Mouse (Mus musculus) layer of hippocampus, postnatal 14 days (tissue): ENCODE data around the gene Rnf151. TPM values are rescaled to one million over a fixed set of nuclear protein-coding genes. Genes with fewer than 3 reads are reported as not detected.
"Not testable (repeated sequence)": the region's sequence is repeated elsewhere in the genome, so short reads cannot be mapped to it uniquely, and the experiment has no call there.

ENCODE experiments used
- DNase-seq, 2 experiments: peaks; one replicate each; pipeline ENCODE4 v3.0.0; 2021 to 2022; ENCODE audit warnings: low spot score in 2 of 2, mixed read lengths in 1 of 2
- total RNA-seq, 2 experiments: library from RNA; stranded (reverse); gene quantifications; 2 replicates each; pipeline ENCODE4 v1.2.3; 2021

Gene Rnf151
- total RNA-seq, 2 experiments from 2014 or later: not detected

GRCm38 (mm10) chr17:24733434-24734050 lies 15.7 kb upstream of the Rnf151 start:
- DNase-seq: no peak

GRCm38 (mm10) chr17:24732233-24732935 lies 14.5 kb upstream of the Rnf151 start:
- DNase-seq: no peak

GRCm38 (mm10) chr17:24730787-24731186 lies 12.9 kb upstream of the Rnf151 start:
- no peak for DNase-seq

- no peak for DNase-seq
Observed at GRCm38 (mm10) chr17:24729067-24729466, 11.2 kb upstream of the Rnf151 start.

- DNase-seq: no peak
Observed at GRCm38 (mm10) chr17:24728184-24728583, 10.3 kb upstream of the Rnf151 start.

GRCm38 (mm10) chr17:24727618-24728017 lies 9.8 kb upstream of the Rnf151 start, which contains the start of gene Rpl3l:
TSS of gene Rpl3l (plus strand) at chr17:24727820.
- no peak for DNase-seq

GRCm38 (mm10) chr17:24725637-24726390 lies 8.0 kb upstream of the Rnf151 start:
- no peak for DNase-seq

GRCm38 (mm10) chr17:24724184-24724583 lies 6.3 kb upstream of the Rnf151 start, which contains the start of gene Ndufb10:
TSS of gene Ndufb10 (minus strand) at chr17:24724478.
- DNase-seq: peak; percentile 96 to 97

- DNase-seq: no peak
Observed at GRCm38 (mm10) chr17:24723881-24724180, 6.0 kb upstream of the Rnf151 start.

- DNase-seq: no peak
Observed at GRCm38 (mm10) chr17:24723122-24723880, 5.4 kb upstream of the Rnf151 start.

- no peak for DNase-seq
Observed at GRCm38 (mm10) chr17:24722220-24722924, 4.5 kb upstream of the Rnf151 start.

- DNase-seq: not testable (repeated sequence)
Observed at GRCm38 (mm10) chr17:24721383-24721955, 3.6 kb upstream of the Rnf151 start.

GRCm38 (mm10) chr17:24720616-24721015 lies 2.8 kb upstream of the Rnf151 start:
- not testable (repeated sequence) for DNase-seq

- DNase-seq: peak; percentile 96 to 99
Observed at GRCm38 (mm10) chr17:24719494-24720222, 1.8 kb upstream of the Rnf151 start.

GRCm38 (mm10) chr17:24718938-24719337 lies 1.1 kb upstream of the Rnf151 start:
- DNase-seq: not testable (repeated sequence)

- no peak for DNase-seq
Observed at GRCm38 (mm10) chr17:24716166-24716682, 1.6 kb downstream of the Rnf151 start.

GRCm38 (mm10) chr17:24715556-24715955 lies 2.3 kb downstream of the Rnf151 start:
- DNase-seq: no peak

- DNase-seq: no peak
Observed at GRCm38 (mm10) chr17:24708646-24709045, 9.2 kb downstream of the Rnf151 start.

GRCm38 (mm10) chr17:24707801-24708425 lies 9.9 kb downstream of the Rnf151 start:
- DNase-seq: no peak
